Mouse (Mus musculus): ENCODE data around the gene Pcdh8. TPM values are rescaled to one million over a fixed set of nuclear protein-coding genes. Genes with fewer than 3 reads are reported as not detected.

Gene Pcdh8
- polyA plus RNA-seq, 1 experiment from 2014 or later = 2.1 TPM

GRCm38 (mm10) chr14:79737642-79738379 lies 33.3 kb downstream of the Pcdh8 start:
- Histone ChIP-seq H3K9ac (ENCODE audit: low read depth, low read length) (no peak overlapping the region), H3K4me3 (ENCODE audit: low read depth, low read length) (no peak overlapping the region), H3K36me3 (ENCODE audit: control insufficient read depth, insufficient read depth, low read length) (no peaks in the 10 kb centered on the region), H3K4me1 (ENCODE audit: control insufficient read depth, insufficient read depth, low read length) (no peaks in the 10 kb centered on the region; the same call in 1 of the 2 replicates), H3K4me2 (ENCODE audit: low read depth, low read length) (no peak overlapping the region), H3K27me3 (replicated peaks; ENCODE audit: control insufficient read depth, insufficient read depth, low read length) (no peaks in the 10 kb centered on the region), H3K27ac (replicated peaks; ENCODE audit: low read depth, low read length) (no peak overlapping the region), H3K9me3 (ENCODE audit: control insufficient read depth, low read length) (no peaks in the 10 kb centered on the region)
- WGBS = 64% methylated on average over 9 of the region's 9 CpGs
- ATAC-seq (ENCODE audit: low read depth) (no peak), DNase-seq (ENCODE audit: low spot score) (no peak)

DNA sequence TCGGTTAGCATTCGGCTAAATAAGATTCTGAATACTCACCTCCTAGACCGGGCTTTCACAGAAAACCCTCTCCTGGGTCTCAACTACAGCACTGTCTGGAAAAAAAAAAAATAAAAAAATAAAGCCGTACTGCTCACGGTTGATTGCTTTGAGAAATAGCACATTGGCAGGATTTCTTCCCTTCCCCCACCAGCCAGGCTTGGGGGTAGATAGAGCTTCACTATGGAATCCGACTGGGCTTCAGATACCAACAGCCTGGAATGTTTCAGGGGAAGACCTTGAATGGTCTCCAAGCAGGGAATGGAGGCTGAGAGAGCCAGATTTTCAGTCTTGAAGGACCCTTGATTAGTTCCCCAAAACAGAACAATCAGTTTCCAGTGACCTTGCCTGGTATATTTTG lies 34.3 kb downstream of the Pcdh8 start:
- no peaks in the 10 kb centered on the region; the same call in 1 of the 2 replicates for H3K4me1 ChIP-seq (ENCODE audit: control insufficient read depth, insufficient read depth, low read length)
- 46% methylated on average over 6 of the region's 6 CpGs for WGBS
- no peak overlapping the region for H3K27ac ChIP-seq (replicated peaks; ENCODE audit: low read depth, low read length)
- no peak overlapping the region for H3K4me3 ChIP-seq (ENCODE audit: low read depth, low read length)
- H3K9ac ChIP-seq (ENCODE audit: low read depth, low read length) = no peak overlapping the region
- peak; percentile 40 for DNase-seq (ENCODE audit: low spot score)
- no peak overlapping the region for H3K4me2 ChIP-seq (ENCODE audit: low read depth, low read length)
- H3K27me3 ChIP-seq (replicated peaks; ENCODE audit: control insufficient read depth, insufficient read depth, low read length) = no peaks in the 10 kb centered on the region
- H3K36me3 ChIP-seq (ENCODE audit: control insufficient read depth, insufficient read depth, low read length) = no peaks in the 10 kb centered on the region
- H3K9me3 ChIP-seq (ENCODE audit: control insufficient read depth, low read length) = no peaks in the 10 kb centered on the region
- ATAC-seq (ENCODE audit: low read depth) = no peak

DNA sequence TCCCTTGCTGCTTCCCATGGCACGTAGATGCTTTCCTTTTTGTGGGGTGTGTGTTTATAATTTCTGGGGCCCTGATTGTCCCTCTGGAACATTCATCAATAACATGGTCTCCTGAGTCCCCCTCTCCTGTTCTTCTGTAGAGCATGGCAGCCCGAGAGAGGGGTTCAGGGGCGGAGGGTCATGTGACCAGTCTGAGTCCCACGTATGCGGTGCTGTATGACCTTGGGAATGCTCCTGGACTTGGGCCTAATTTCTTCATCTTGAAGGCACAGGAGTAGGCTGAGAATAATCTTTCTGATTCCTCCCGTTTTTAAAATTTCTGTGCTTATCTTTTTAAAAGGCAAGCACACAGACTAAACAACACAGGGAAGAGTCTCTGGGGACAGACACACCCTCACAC lies 37.6 kb downstream of the Pcdh8 start:
- Histone ChIP-seq H3K4me1 (ENCODE audit: control insufficient read depth, insufficient read depth, low read length) (no peaks in the 10 kb centered on the region), H3K4me2 (ENCODE audit: low read depth, low read length) (no peak overlapping the region), H3K9me3 (ENCODE audit: control insufficient read depth, low read length) (no peaks in the 10 kb centered on the region), H3K27ac (replicated peaks; ENCODE audit: low read depth, low read length) (no peak overlapping the region), H3K27me3 (replicated peaks; ENCODE audit: control insufficient read depth, insufficient read depth, low read length) (no peaks in the 10 kb centered on the region), H3K36me3 (ENCODE audit: control insufficient read depth, insufficient read depth, low read length) (no peaks in the 10 kb centered on the region), H3K4me3 (ENCODE audit: low read depth, low read length) (no peak overlapping the region), H3K9ac (ENCODE audit: low read depth, low read length) (no peak overlapping the region)
- WGBS = 73% methylated on average over 6 of the region's 6 CpGs
- no peak for ATAC-seq (ENCODE audit: low read depth)
- no peak for DNase-seq (ENCODE audit: low spot score)

- H3K9ac ChIP-seq (ENCODE audit: low read depth, low read length) = no peak overlapping the region
- no peak overlapping the region for H3K4me3 ChIP-seq (ENCODE audit: low read depth, low read length)
- DNase-seq (ENCODE audit: low spot score) = no peak
- H3K9me3 ChIP-seq (ENCODE audit: control insufficient read depth, low read length) = no peaks in the 10 kb centered on the region
- H3K4me2 ChIP-seq (ENCODE audit: low read depth, low read length) = no peak overlapping the region
- H3K27ac ChIP-seq (replicated peaks; ENCODE audit: low read depth, low read length) = no peak overlapping the region
- WGBS = 52% methylated on average over 6 of the region's 6 CpGs
- ATAC-seq (ENCODE audit: low read depth) = no peak
- no peaks in the 10 kb centered on the region for H3K36me3 ChIP-seq (ENCODE audit: control insufficient read depth, insufficient read depth, low read length)
- H3K27me3 ChIP-seq (replicated peaks; ENCODE audit: control insufficient read depth, insufficient read depth, low read length) = no peaks in the 10 kb centered on the region
- no peaks in the 10 kb centered on the region for H3K4me1 ChIP-seq (ENCODE audit: control insufficient read depth, insufficient read depth, low read length)
Measured at GRCm38 (mm10) chr14:79728811-79729210, 42.3 kb downstream of the Pcdh8 start.

DNA sequence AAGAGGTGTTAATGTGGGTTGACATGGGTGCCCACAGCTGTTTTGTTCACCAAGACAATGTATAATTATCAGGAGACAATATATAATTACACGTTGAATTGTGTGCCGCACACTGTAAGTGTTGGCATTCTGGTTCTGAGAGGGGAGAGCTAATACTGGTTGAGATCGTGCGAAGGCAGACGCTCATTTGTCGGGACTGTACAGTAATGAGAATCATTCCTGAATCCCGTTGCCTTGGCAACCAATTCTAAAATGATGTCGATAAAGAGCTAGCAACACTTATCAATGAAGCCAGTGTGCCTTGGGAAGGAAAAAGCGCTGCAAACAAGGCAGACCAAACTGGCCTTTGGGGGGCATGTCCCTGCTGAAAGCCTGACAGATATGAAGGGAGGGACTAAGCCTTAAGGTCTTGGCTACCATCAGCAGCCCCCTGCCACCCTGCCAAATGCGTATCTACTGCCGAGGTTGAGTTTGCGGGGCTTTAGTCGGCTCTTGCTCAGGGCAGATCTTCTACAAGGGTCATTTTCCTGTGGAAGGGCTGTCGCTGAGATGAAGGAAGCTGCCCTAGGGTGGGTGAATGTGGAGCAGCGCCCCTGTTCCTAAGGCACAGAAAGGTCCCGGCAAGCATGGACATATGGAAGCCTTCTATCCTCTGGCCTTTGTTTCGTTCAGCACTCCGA lies 47.0 kb downstream of the Pcdh8 start:
- no peaks in the 10 kb centered on the region for H3K36me3 ChIP-seq (ENCODE audit: control insufficient read depth, insufficient read depth, low read length)
- no peak overlapping the region for H3K4me3 ChIP-seq (ENCODE audit: low read depth, low read length)
- no peak for ATAC-seq (ENCODE audit: low read depth)
- H3K27me3 ChIP-seq (replicated peaks; ENCODE audit: control insufficient read depth, insufficient read depth, low read length) = no peaks in the 10 kb centered on the region
- no peak overlapping the region for H3K27ac ChIP-seq (replicated peaks; ENCODE audit: low read depth, low read length)
- no peak for DNase-seq (ENCODE audit: low spot score)
- H3K4me2 ChIP-seq (ENCODE audit: low read depth, low read length) = no peak overlapping the region
- no peaks in the 10 kb centered on the region for H3K9me3 ChIP-seq (ENCODE audit: control insufficient read depth, low read length)
- H3K4me1 ChIP-seq (ENCODE audit: control insufficient read depth, insufficient read depth, low read length) = no peaks in the 10 kb centered on the region
- 81% methylated on average over 18 of the region's 18 CpGs for WGBS
- no peak overlapping the region for H3K9ac ChIP-seq (ENCODE audit: low read depth, low read length)

- 54% methylated on average over 7 of the region's 7 CpGs for whole genome bisulfite sequencing
- Histone ChIP-seq H3K4me2 (ENCODE audit: low read depth, low read length) (no peak overlapping the region), H3K9ac (ENCODE audit: low read depth, low read length) (no peak overlapping the region), H3K27me3 (replicated peaks; ENCODE audit: control insufficient read depth, insufficient read depth, low read length) (no peaks in the 10 kb centered on the region), H3K27ac (replicated peaks; ENCODE audit: low read depth, low read length) (no peak overlapping the region), H3K36me3 (ENCODE audit: control insufficient read depth, insufficient read depth, low read length) (no peaks in the 10 kb centered on the region), H3K9me3 (ENCODE audit: control insufficient read depth, low read length) (no peaks in the 10 kb centered on the region), H3K4me1 (ENCODE audit: control insufficient read depth, insufficient read depth, low read length) (no peaks in the 10 kb centered on the region), H3K4me3 (ENCODE audit: low read depth, low read length) (no peak overlapping the region)
- ATAC-seq (ENCODE audit: low read depth) (no peak), DNase-seq (ENCODE audit: low spot score) (no peak)
Measured at GRCm38 (mm10) chr14:79722228-79722627, 48.9 kb downstream of the Pcdh8 start.

MicroRNA genes within 50 kb of the gene (microRNA counts, 519-probe panel; counts per million panel counts)
- 1,882 counts per million, percentile 14 among the panel's probes with 10 or more counts for microRNA mmu-miR-759

Small RNA genes lying within 50 kb of the gene (microRNA-seq; reads per million reads assigned to microRNA genes)
- not detected for gene Mir759 (ENCODE audit: borderline number of aligned reads)

Other genes starting within 250 kb of the Pcdh8 start
- 124 and 130 TPM in 2 replicates for gene Sugt1, start 183.6 kb downstream of the Pcdh8 start, polyA plus RNA-seq (2014; fragmentation: Nextera tagmentation; extraction: Ambion mirVana)
- gene Cnmd, start 109.1 kb downstream of the Pcdh8 start, polyA plus RNA-seq (2014; fragmentation: Nextera tagmentation; extraction: Ambion mirVana) = 125 and 186 TPM in 2 replicates
- 1.1 TPM in 2 replicates for gene Olfm4, start 212.8 kb upstream of the Pcdh8 start, polyA plus RNA-seq (2014; fragmentation: Nextera tagmentation; extraction: Ambion mirVana)